Mouse (Mus musculus) C2C12 (cell line): Measurements from ENCODE around the gene E030025P04Rik.

Experiments used
- CTCF ChIP-seq: IDR thresholded peaks from one replicate; pipeline ENCODE4 v1.5.1; 2011; ENCODE audit not compliant: control insufficient read depth, insufficient read depth, insufficient read length
- MAX ChIP-seq: IDR thresholded peaks from one replicate; pipeline ENCODE4 v1.6.1; 2011; ENCODE audit warnings: mild to moderate bottlenecking, control low read depth

DNA sequence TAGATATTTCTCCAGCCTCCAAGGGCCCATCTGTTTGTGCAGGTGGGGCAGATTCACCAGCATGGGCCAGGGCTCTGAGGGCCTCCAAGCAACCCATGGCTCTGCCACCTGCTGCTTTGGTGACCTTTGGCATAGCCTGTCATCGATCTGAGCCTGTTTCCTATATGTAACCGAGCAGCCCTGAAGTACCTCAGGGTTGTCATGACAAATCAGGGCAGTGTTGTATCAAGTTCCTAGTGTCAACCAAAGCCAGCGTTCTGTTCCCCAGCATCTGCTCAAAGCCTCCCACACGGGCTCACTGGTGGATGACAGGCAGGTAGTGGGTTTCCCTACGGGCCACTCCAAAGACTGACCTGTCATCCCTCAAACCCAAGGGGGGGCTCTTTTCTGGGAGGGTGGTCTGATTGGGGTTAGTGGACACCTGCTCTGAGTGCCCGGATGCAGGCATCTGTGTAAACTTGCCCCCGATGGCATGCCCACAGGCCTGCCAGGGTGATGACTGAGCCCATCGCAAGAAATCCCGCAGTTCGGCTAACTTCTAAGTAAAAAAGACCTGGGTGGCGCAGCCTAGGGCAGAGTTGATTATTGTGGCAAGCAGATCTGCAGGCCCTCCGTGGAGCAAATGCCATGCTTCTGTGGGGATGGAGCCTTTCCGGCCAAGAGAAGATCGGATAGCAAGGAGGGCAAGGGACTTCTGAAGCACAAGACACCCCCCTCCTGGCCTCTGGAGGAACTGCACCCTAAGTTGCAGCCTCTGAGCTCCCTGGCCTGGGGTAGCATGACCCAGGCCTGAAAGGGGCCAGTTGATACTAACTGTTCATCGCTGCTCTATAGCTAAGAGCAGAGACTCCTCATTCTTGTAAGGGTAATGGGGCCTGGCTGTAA, 48.7 kb upstream of the E030025P04Rik start:
- TF ChIP-seq CTCF: peak; percentile 50
- TF ChIP-seq MAX: no peak
